Mouse (Mus musculus) olfactory bulb, adult 2 months (tissue): Measurements from ENCODE around the gene Shtn1.

Source experiments
- CTCF ChIP-seq: fragments of 200-500 bp; IDR thresholded peaks from 2 replicates; pipeline ENCODE4 v1.5.1; 2012; ENCODE audit warnings: low read depth, mild to moderate bottlenecking, low read length, moderate library complexity; ENCODE audit not compliant: insufficient read depth
- POLR2A ChIP-seq: fragments of 200-500 bp; IDR thresholded peaks from 2 replicates; pipeline ENCODE4 v1.6.1; 2012; ENCODE audit warnings: mild to moderate bottlenecking, low read depth, low read length, moderate library complexity; ENCODE audit not compliant: insufficient read depth

DNA sequence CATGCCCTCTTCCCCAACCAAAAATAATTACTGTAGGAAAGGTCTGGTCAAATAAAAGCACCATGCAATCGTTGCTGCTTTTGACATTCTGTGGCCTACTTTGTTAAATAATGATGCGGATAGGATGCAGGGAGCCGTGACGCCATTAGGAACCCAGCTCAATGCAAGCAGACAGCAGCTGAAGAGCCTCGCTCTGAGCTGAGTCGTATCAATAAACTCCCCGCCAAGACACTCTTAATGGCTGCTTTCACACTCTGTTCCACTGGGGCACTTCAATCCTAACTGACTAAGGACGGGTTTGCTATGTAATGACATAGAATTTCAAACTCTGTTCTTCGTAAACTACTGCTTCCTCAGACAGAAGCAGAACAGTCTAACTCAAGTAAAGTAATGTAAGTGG, 46.9 kb downstream of the Shtn1 start:
- no peak for TF ChIP-seq CTCF
- no peak for TF ChIP-seq POLR2A
